Mouse (Mus musculus) mature B cell (primary cell): ENCODE data around the gene Olfr1044.
"Not testable (repeated sequence)": the region's sequence is repeated elsewhere in the genome, so short reads cannot be mapped to it uniquely, and the experiment has no call there.

Source experiments
- in situ Hi-C: fragments of 300-500 bp; cut with MboI; formaldehyde crosslinking; loops from 2 replicates; pipeline ENCODE4 v1.14.3; 2019

Olfr1044 gene

DNA sequence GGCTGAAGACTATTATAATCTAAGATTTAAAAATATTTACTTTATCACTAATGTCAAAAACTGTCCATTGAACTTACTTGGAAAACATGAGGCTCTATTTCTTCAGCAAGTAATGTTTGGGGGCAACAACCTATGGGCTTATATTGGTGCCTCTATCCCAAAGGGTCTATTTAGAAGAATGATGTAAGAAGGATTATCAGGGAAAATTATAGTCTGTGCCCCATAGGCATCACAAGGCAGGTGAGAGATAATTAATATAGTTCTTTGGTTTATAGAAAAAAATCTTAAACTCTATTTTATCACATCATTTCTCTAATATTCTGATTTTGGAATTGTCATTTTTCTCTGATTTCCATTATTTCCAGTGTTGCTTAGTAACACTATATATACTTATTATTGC, at the start of gene Olfr1044:
TSS of gene Olfr1044 (minus strand) at position 101 of the 400 bp plus-strand sequence.
- in situ Hi-C loops: no loop called here

- in situ Hi-C loops: no loop called here
Observed at GRCm38 (mm10) chr2:86219214-86219613, 41.6 kb upstream of the Olfr1044 start, which contains the start of gene Olfr1046. Olfr1046 (minus strand) TSS chr2:86219314.

DNA sequence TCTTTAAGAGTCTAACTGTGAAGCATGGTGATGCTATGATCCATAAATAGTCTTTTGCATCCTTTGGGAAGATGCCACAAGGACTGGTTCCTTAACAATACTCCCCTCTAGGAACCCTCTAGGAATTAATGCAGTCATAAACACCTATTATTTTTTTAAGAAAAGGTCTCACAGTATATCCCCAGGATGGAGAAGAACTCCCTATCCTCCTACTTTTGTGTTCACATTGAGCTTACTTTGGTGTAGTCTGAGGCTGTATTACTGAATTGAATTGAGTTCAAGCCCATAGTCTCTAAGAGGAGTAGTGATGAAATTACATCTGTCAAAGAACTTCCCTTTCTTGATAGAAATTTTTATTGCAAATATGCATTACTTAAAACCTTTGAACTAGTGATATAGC, 25.3 kb upstream of the Olfr1044 start, which contains the start of gene Olfr1045:
TSS of gene Olfr1045 (minus strand) at position 101 of the 400 bp plus-strand sequence.
- in situ Hi-C loops: no loop called here

- in situ Hi-C loops: no loop called here
Observed at GRCm38 (mm10) chr2:86195863-86196262, 18.2 kb upstream of the Olfr1044 start.

DNA sequence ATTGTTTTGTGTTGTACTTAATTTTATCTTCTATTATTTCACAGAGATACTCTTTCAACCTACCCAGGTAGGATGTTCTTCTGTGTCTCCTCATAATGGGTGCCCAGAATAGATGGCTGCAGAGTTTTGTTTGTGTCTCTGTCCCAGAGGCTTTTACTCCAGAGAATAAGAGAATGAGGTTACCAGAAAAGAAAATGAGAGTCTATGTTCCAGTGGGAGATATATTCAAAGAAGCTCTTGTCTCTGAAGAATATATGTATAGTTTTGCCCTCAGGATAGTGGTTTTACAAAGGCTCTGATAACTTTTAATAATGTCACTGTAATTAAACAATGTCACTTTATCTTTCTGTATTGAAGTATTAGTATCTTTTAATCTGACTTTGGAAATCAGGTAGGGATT, 8.0 kb upstream of the Olfr1044 start, which contains the start of gene Olfr52:
TSS of gene Olfr52 (minus strand) at position 101 of the 400 bp plus-strand sequence.
- in situ Hi-C loops: no loop called here

DNA sequence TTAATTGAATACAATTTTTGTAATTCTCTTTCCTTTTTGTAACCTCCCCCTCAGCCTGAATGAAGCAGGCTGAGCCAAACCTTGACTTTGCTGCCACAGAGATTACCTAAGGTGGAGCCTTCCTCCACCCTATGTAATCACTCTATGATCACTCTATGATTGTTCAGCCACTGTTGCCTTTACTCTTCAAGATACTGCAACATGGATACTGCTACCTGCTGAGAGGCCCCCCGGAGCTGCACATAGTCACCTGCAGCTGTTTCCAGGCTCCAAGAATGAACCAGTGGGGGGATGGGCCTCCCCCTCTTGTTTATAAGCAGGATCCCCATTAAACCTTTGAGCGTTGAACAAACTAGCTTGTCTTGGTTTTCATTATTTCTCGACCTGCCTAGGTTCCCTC, 2.3 kb upstream of the Olfr1044 start:
- in situ Hi-C loops: no loop called here

- in situ Hi-C loops: not testable (repeated sequence)
Observed at GRCm38 (mm10) chr2:86175422-86175821, 2.2 kb downstream of the Olfr1044 start.

DNA sequence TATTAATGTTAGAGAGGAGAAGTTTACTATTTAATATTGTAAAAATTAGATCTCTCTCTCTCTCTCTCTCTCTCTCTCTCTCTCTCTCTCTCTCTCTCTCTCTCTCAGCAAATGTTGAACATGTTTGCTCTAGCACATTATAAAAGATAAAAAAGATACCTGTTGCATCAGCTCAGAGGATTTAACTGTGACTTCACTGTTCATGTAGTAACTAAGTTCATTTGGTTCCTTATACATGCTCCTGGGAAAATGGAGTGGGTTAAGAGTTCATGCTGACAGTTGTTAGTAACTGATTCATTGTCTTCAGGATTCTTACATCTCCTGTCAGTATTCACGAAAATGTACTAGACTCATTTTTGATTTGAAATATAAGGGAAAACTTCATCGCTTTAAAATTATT, 10.2 kb downstream of the Olfr1044 start, which contains the start of gene Olfr1043:
TSS of gene Olfr1043 (minus strand) at position 101 of the 400 bp plus-strand sequence.
- in situ Hi-C loops: no loop called here

- in situ Hi-C loops: no loop called here
Observed at GRCm38 (mm10) chr2:86161738-86162137, 15.9 kb downstream of the Olfr1044 start, which contains the start of gene Olfr1042. Olfr1042 (minus strand) TSS chr2:86161838.

DNA sequence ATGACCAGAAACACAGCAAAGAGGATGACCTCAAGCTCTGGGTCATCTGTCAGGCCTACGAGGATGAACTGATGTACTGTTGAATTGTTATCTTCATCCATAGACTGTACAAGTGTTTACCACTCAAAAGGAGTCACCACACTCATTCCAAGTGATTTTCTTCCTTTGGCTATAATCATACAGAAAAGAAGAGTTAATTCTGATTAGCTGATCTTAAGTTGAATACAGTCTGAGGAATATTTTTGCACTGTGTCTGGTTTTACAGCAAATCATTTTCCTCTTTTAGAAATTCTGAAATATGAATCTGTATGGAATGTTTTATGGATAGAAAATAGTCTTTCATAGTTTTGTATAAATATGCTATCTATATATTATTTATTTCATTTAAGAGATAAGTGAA, 31.0 kb downstream of the Olfr1044 start, which contains the start of gene Olfr1040:
TSS of gene Olfr1040 (minus strand) at position 101 of the 400 bp plus-strand sequence.
- in situ Hi-C loops: no loop called here

DNA sequence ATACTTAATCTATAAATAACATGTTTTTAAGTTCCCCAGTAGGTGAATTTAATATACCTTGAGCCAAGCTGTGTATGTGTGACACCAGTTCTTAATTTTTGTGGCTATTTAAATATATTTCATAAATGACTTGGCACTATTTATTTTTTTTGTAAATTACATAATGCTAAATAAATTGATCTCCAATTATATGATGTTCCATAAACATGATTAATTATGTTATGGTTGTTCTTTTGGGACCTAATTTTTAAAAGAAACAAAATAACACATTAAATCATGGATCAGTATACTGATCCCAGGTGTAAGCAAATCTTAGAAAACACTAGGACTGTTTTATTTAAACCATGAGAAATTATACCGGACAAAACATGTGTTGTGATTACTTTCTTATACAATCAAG, 41.8 kb downstream of the Olfr1044 start, which contains the start of gene Olfr1039:
TSS of gene Olfr1039 (minus strand) at position 101 of the 400 bp plus-strand sequence.
- in situ Hi-C loops: no loop called here
